Mouse (Mus musculus) spleen, embryonic (tissue): ENCODE data around the gene Ccnt1.

Source experiments
- CTCF ChIA-PET: fragments of 350-600 bp; sonication (Branson Sonifier 250); formaldehyde crosslinking; loops from one replicate; lab custom pipeline; 2022; lab: Charles Lee

Gene Ccnt1

GRCm38 (mm10) chr15:98512799-98513321 is 57.9 kb downstream of the Ccnt1 start:
- CTCF ChIA-PET, result interaction anchor here (0.6 kb wide), 2 partner anchors 63 to 105 kb away, joined by 4 to 10 read pairs; no protein-coding TSS in a partner anchor

- CTCF ChIA-PET, result interaction anchor here (0.6 kb wide), 1 partner anchor 106 kb away, joined by 10 read pairs; no protein-coding TSS in a partner anchor
Measured at GRCm38 (mm10) chr15:98512232-98512631, 58.5 kb downstream of the Ccnt1 start.

- CTCF ChIA-PET, result interaction anchor here (0.6 to 1.0 kb wide), 4 partner anchors 26 to 641 kb away, joined by 3 to 10 read pairs (median 6); no protein-coding TSS in a partner anchor
Measured at GRCm38 (mm10) chr15:98511386-98511928, 59.3 kb downstream of the Ccnt1 start.

DNA sequence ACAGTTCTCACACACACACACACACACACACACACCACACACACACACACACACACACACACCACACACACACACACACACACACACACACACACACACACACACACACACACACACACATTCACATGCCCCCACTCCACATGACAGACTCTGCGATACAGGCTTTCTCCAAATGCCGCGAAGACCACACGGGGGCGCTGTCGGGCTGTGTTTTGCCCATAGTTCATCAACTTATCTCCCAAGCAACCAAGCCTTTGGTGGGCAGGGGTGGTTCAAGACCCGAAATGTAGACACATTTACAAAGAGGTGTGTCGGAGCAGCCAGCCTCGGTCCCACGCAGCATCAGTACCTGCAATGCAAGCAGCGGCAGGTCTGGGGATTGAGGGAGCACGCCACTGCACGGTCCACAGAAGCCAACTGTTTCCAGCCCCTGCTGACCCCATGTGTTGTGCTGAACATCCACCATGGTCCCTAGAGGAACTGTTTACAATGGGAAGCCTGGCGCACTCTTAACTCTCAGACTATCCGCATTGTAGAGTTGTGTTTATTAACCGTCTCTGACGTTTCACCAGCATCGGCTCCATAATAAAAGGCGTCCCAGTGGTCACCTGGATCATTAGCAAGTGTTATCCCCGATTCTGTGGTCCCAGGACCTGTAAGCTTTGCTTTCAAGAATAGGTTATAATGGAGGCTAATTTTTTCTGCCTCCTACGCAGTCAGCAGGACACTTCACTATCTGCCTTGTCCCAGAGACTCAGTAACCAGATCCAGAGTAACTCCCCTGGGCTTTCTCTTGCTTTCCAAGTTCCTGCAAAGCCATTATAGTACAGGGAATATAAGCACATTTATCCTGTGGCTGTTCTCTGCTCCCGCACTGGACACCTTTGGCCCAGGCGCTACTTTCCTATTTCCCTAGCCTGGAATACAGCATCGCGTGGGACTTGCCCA is 60.0 kb downstream of the Ccnt1 start:
- CTCF ChIA-PET, result interaction anchor here (0.7 to 1.0 kb wide), 3 partner anchors 27 to 640 kb away, joined by 3 to 10 read pairs (median 8); no protein-coding TSS in a partner anchor

DNA sequence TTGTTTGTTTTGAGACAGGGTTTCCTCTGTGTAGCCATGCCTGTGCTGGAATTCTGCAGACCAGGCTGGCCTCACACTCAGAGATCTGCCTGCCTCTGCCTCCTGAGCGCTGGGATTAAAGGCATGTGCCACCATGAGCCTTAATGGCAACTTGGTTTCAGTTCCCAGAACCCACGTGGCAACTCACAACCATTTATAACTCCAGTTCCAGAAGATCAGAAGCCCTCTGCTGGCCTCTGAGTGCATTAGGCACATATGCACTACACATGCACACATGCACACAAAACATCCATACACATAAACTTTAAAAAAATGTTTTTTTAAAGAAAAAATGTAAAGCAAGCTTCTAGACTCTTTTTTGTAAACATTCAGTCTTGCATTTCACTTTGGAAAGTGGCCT is 61.3 kb downstream of the Ccnt1 start:
- CTCF ChIA-PET, result no interaction called here

GRCm38 (mm10) chr15:98507321-98507720 is 63.4 kb downstream of the Ccnt1 start:
- CTCF ChIA-PET, result interaction anchor here (1.0 to 1.2 kb wide), 2 partner anchors 16 to 27 kb away, joined by 3 to 5 read pairs; no protein-coding TSS in a partner anchor

DNA sequence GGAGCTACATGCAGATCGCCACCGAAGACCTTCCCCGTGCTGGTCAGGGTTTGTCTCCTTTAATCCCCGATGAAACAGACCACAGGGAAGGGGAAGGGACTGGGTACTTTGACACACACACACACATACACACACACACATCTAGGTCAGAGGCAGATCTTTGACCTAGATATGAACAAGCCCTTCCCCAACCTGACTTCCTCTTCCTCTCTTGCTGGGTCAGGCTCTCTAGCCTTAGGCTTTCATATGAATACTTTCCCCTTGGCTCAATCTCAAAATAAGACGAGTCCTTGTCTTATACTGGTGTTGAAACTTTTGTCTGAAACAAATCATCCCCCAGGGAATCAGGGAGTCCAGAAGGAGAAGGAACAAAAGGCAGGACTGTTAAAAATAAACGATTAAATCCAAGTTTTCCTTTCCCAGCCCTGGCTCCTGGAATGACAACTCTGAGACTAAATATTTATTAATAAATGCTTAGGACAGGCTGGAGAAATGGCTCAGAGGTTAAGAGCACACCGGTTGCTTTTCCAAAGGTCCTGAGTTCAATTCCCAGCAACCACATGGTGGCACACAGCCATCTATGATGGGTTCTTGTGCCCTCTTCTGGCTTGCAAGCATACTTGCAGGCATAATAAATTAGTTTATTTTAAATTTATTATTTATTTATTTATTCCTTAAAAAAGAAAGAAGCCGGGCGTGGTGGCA is 64.3 kb downstream of the Ccnt1 start:
- CTCF ChIA-PET, result interaction anchor here (1.0 to 1.2 kb wide), 2 partner anchors 17 to 26 kb away, joined by 3 to 5 read pairs; no protein-coding TSS in a partner anchor

DNA sequence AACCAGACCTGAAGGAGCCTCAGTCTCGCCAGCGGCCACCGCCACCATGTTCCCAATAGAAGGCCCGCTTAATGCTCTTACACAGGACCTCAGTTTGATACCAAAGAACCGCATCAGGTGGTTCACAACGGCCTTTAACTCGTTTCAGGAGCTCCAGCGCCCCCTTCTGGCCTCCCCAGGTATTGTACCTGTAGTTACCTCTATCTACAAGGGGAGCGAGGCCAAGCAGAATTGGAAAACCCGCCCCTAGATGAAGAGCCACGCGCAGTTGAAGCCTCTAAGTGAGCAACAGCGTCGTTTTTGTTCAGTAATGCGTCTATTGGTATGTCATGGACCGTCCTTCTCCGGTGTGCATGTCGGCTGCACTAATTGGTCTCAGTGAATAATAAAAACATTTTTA is 66.2 kb downstream of the Ccnt1 start:
- CTCF ChIA-PET, result interaction anchor here (0.6 to 1.0 kb wide), 3 partner anchors 15 to 324 kb away, joined by 3 to 4 read pairs (median 3); no protein-coding TSS in a partner anchor

DNA sequence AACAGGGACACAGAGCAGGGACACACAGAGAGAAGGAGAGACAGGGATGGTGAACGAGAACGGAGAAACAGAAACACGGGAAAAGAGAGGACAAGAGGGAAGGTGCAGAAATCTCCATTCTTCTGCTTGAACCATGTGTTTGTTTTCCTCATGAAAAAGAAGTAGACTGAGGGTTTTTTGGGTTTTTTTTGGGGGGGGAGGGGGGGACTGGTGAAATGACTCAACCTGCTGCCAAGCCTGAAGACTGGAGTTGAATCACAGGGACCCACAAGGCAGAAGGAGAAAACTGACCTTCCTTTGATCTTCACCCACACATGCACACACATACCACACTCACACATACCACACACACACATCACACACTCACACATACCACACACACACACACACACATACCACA is 67.4 kb downstream of the Ccnt1 start:
- CTCF ChIA-PET, result no interaction called here

- CTCF ChIA-PET, result no interaction called here
Measured at GRCm38 (mm10) chr15:98497631-98498030, 73.1 kb downstream of the Ccnt1 start.

DNA sequence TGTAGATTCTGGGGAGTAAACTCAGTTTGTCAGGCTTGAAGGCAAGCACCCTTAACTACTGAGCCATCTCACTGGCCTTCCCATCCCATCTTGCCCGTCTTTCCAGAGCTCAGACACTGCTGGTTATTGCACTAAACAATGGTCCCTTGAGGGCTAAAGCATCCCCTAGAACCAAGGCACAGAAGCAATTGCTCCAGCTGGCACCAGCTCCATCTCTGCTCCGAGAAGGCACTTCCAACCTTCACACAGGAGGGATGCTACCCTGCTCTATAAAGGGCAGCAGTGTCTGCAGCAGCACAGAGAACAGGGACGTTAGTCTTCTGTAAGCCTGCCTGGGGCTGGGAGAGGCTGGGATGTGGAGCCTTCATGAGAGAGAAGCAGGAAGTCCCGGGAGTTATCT is 78.6 kb downstream of the Ccnt1 start, which contains the start of gene Olfr279:
Gene Olfr279 (plus strand): TSS at position 301 of the 400 bp plus-strand sequence.
- CTCF ChIA-PET, result no interaction called here

GRCm38 (mm10) chr15:98491332-98491731 is 79.4 kb downstream of the Ccnt1 start:
- CTCF ChIA-PET, result no interaction called here
